Mouse (Mus musculus): Measurements from ENCODE around the gene Fau. TPM values are rescaled to one million over a fixed set of nuclear protein-coding genes. Genes with fewer than 3 reads are reported as not detected.

Gene Fau
- polyA plus RNA-seq, 1 experiment from 2014 or later: 749 TPM

DNA sequence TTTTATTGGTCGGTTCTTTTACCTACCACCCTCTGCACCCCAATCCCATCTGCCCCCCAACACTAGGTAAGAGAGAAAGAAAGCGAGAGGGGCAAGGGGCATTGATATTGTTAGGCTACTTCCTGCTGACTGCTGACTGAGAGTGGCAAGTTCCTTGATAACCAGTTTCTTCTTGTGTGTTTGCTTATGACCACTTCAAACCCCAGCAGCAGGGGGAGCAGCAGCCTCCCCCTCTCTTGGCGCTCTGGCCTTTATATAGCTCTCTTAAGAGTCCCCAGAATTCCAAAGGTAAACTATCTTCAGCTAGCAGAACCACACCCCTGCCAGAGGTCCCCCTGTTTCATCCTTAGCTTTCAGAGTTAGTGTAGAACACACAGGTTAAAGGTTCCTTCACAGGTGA lies 37.4 kb upstream of the Fau start:
- Histone ChIP-seq H3K4me1 (replicated peaks; ENCODE audit: control insufficient read depth, insufficient read depth, low read length) (peaks cover 3% of the 10 kb centered on the region; the same call in 1 of the 2 replicates), H3K27ac (ENCODE audit: low read depth, low read length) (no peak overlapping the region), H3K27me3 (ENCODE audit: control insufficient read depth, insufficient read depth, low read length) (peaks cover 11% of the 10 kb centered on the region), H3K4me3 (ENCODE audit: low read depth, low read length) (no peak overlapping the region), H3K9me3 (ENCODE audit: control insufficient read depth, low read length) (no peaks in the 10 kb centered on the region), H3K4me2 (replicated peaks; ENCODE audit: low read depth, low read length) (no peak overlapping the region), H3K36me3 (ENCODE audit: control insufficient read depth, insufficient read depth, low read length) (no peaks in the 10 kb centered on the region), H3K9ac (ENCODE audit: low read depth, low read length) (no peak overlapping the region)
- ATAC-seq (ENCODE audit: low FRiP score): no peak
- 67% methylated on average over 3 of the region's 3 CpGs for WGBS
- DNase-seq (ENCODE audit: low spot score): no peak

DNA sequence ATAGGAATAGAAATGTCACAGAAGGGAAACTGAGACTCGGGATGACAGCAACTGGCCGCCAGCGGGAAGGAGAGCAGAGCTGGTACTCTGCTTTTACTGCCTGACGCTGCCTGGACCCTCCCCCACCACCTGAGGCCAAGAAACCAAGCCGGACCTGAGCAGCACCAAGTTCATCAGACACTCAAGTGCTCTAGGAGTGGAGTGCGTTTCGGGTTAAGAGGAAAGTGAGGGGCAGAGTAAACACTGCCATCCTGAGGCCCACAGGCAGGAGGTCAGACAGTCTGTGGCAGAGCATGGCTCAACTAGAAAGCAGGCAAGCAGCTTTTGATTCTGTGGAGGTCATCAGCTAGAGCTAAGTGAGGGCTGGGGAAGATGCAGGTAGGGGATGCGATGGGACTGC lies 34.6 kb upstream of the Fau start:
- DNase-seq (ENCODE audit: low spot score): no peak
- ATAC-seq (ENCODE audit: low FRiP score): no peak
- H3K4me2 ChIP-seq (replicated peaks; ENCODE audit: low read depth, low read length): no peak overlapping the region

DNA sequence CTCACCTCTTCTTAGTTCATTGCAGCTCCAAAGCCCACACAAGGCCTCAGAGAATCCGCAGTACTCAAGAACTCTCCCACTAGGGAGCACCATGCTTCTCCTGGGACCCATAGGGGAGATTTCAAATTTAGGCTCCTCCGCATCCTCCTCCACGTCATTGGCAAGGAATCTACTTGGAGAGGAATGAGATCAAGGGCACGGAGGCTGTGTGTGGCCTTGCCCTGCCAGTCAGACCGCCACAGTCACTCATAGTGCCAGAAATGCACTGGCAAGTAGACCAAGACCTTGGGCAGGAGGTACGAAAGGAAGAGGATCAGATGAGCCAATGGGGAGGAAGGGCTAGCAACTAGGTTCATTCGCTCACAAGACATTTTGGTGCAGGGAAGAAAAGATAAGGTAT lies 33.7 kb upstream of the Fau start:
- Histone ChIP-seq H3K9me3 (ENCODE audit: control insufficient read depth, low read length) (no peaks in the 10 kb centered on the region), H3K36me3 (ENCODE audit: control insufficient read depth, insufficient read depth, low read length) (no peaks in the 10 kb centered on the region), H3K4me1 (replicated peaks; ENCODE audit: control insufficient read depth, insufficient read depth, low read length) (no peaks in the 10 kb centered on the region), H3K4me3 (ENCODE audit: low read depth, low read length) (no peak overlapping the region), H3K9ac (ENCODE audit: low read depth, low read length) (no peak overlapping the region), H3K27ac (ENCODE audit: low read depth, low read length) (no peak overlapping the region), H3K27me3 (ENCODE audit: control insufficient read depth, insufficient read depth, low read length) (no peaks in the 10 kb centered on the region), H3K4me2 (replicated peaks; ENCODE audit: low read depth, low read length) (no peak overlapping the region)
- WGBS: 86% methylated on average over 7 of the region's 7 CpGs
- ATAC-seq (ENCODE audit: low FRiP score) (no peak), DNase-seq (ENCODE audit: low spot score) (no peak)

More for the DNA sequence above, 34.6 kb upstream of the Fau start:
- Histone ChIP-seq H3K9me3 (ENCODE audit: control insufficient read depth, low read length) (no peaks in the 10 kb centered on the region), H3K27ac (ENCODE audit: low read depth, low read length) (no peak overlapping the region), H3K36me3 (ENCODE audit: control insufficient read depth, insufficient read depth, low read length) (no peaks in the 10 kb centered on the region), H3K4me3 (ENCODE audit: low read depth, low read length) (no peak overlapping the region), H3K4me1 (replicated peaks; ENCODE audit: control insufficient read depth, insufficient read depth, low read length) (no peaks in the 10 kb centered on the region), H3K9ac (ENCODE audit: low read depth, low read length) (no peak overlapping the region), H3K27me3 (ENCODE audit: control insufficient read depth, insufficient read depth, low read length) (no peaks in the 10 kb centered on the region)
- WGBS: 68% methylated on average over 8 of the region's 8 CpGs

DNA sequence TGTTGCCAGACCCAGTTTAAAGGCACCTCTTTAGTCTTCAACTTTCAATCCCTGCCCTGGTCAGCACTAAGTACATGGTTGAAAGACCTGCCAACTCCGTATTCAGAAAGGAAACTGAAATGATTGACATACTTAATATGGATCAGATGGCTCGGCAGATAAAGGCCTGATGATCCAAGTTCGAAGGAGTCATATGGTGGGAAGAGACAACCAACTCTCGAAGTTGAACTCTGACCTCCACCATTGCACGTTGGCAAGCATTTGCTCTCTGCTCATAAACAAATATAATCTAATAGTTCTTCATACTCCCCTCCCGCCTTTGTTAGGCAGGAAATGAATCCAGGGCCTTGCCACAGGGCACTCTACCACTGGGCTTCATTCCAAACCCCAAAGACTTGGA lies 28.7 kb upstream of the Fau start:
- no peaks in the 10 kb centered on the region for H3K9me3 ChIP-seq (ENCODE audit: control insufficient read depth, low read length)
- 91% methylated on average over 6 of the region's 6 CpGs for WGBS

DNA sequence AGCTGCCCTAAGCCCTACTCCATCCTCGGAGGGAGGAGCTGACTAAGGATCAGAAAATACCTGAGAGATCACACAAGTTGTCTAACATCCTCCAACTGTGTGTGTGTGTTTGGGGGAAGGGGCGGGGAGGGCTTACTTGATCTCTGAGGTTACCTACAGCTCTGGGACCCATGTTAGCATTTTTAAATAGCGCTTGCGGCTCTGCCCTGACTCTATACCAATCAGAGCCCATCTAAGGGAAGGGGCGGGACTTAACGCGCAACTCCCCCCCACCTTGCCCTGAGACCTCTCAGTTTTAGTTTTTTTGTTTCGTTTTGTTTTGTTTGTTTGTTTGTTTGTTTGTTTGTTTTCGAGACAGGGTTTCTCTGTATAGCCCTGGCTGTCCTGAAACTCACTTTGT lies 28.2 kb upstream of the Fau start:
- Histone ChIP-seq H3K4me3 (ENCODE audit: low read depth, low read length) (no peak overlapping the region), H3K27me3 (ENCODE audit: control insufficient read depth, insufficient read depth, low read length) (no peaks in the 10 kb centered on the region), H3K36me3 (ENCODE audit: control insufficient read depth, insufficient read depth, low read length) (no peaks in the 10 kb centered on the region), H3K9me3 (ENCODE audit: control insufficient read depth, low read length) (no peaks in the 10 kb centered on the region), H3K4me1 (replicated peaks; ENCODE audit: control insufficient read depth, insufficient read depth, low read length) (no peaks in the 10 kb centered on the region), H3K4me2 (replicated peaks; ENCODE audit: low read depth, low read length) (no peak overlapping the region), H3K27ac (ENCODE audit: low read depth, low read length) (no peak overlapping the region), H3K9ac (ENCODE audit: low read depth, low read length) (no peak overlapping the region)
- ATAC-seq (ENCODE audit: low FRiP score) (no peak), DNase-seq (ENCODE audit: low spot score) (no peak)
- 76% methylated on average over 9 of the region's 9 CpGs for WGBS

More for the DNA sequence above, 28.7 kb upstream of the Fau start:
- ATAC-seq (ENCODE audit: low FRiP score): no peak
- H3K4me3 ChIP-seq (ENCODE audit: low read depth, low read length): no peak overlapping the region
- H3K36me3 ChIP-seq (ENCODE audit: control insufficient read depth, insufficient read depth, low read length): no peaks in the 10 kb centered on the region
- H3K27ac ChIP-seq (ENCODE audit: low read depth, low read length): no peak overlapping the region
- H3K4me1 ChIP-seq (replicated peaks; ENCODE audit: control insufficient read depth, insufficient read depth, low read length): no peaks in the 10 kb centered on the region
- H3K4me2 ChIP-seq (replicated peaks; ENCODE audit: low read depth, low read length): no peak overlapping the region
- no peak for DNase-seq (ENCODE audit: low spot score)
- no peaks in the 10 kb centered on the region for H3K27me3 ChIP-seq (ENCODE audit: control insufficient read depth, insufficient read depth, low read length)
- no peak overlapping the region for H3K9ac ChIP-seq (ENCODE audit: low read depth, low read length)

DNA sequence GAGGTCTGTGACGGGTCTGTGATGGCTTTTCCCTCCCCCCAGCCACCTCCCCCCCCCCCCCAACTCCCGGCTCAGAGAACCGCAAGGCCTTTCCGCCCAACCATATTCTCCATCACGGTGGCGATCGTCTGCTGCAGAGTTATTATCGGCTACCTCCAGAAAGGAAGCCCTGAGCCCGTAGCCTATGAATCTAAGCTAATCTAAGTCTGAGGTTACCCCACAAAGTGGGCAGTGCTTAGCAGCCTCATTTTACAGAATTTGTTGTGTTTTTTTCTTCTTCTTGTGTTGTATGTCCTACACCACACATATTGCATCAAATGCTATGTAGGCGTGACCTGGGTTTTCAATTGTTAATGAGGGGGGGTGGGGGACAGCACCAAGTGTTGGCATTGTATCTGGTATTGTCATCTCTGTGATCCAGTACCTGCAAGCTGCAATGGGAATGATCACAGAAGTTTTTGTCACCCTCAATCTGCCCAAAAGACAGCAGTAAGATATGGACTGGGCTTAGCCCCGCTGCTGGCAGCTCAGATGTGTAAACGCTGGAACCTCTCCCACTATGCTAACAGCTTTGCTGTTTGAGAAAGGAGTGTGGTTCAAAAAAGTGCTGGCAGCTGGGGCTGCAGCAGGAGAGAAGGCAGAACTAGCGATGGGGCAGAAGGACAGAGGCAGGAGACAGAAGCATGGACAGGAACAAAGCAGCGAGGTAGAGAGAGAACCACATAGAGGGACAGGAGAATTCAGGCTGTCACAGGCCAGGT lies 26.9 kb upstream of the Fau start:
- ATAC-seq (ENCODE audit: low FRiP score) (no peak), DNase-seq (ENCODE audit: low spot score) (no peak)
- Histone ChIP-seq H3K9ac (ENCODE audit: low read depth, low read length) (no peak overlapping the region), H3K27me3 (ENCODE audit: control insufficient read depth, insufficient read depth, low read length) (no peaks in the 10 kb centered on the region), H3K27ac (ENCODE audit: low read depth, low read length) (no peak overlapping the region), H3K36me3 (ENCODE audit: control insufficient read depth, insufficient read depth, low read length) (no peaks in the 10 kb centered on the region), H3K4me1 (replicated peaks; ENCODE audit: control insufficient read depth, insufficient read depth, low read length) (no peaks in the 10 kb centered on the region), H3K9me3 (ENCODE audit: control insufficient read depth, low read length) (no peaks in the 10 kb centered on the region), H3K4me2 (replicated peaks; ENCODE audit: low read depth, low read length) (no peak overlapping the region), H3K4me3 (ENCODE audit: low read depth, low read length) (no peak overlapping the region)
- WGBS: 77% methylated on average over 14 of the region's 14 CpGs

DNA sequence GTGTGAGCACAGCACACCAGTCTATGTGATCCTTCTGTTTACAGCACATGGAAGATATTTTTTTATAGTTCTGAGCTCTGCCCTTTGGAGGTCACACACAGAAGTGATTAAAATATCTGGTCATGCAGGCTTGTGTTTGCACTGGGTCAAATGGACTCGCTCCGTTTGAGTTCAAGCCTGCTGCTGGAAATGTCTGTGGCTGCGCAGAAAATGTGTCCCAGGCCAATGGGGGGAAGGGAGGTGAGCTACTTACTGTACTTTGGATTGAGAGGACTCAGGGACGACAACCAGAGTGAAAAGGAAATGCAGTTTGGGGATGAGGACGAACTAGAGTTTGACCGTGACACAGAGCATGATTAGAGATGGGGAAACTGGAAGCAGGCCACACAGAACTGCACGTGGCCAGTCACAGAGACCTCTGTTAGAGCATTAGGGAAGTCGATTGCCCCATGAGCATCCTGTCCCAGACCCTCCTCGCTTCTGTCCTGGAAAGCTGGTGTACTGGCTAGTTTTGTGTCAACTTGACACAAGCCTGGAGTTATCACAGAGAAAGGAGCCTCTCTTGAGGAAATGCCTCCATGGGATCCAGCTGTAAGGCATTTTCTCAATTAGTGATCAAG lies 21.6 kb upstream of the Fau start:
- H3K9me3 ChIP-seq (ENCODE audit: control insufficient read depth, low read length): no peaks in the 10 kb centered on the region
- H3K36me3 ChIP-seq (ENCODE audit: control insufficient read depth, insufficient read depth, low read length): no peaks in the 10 kb centered on the region
- H3K4me3 ChIP-seq (ENCODE audit: low read depth, low read length): no peak overlapping the region
- DNase-seq (ENCODE audit: low spot score) (no peak), ATAC-seq (ENCODE audit: low FRiP score) (no peak)
- H3K9ac ChIP-seq (ENCODE audit: low read depth, low read length): no peak overlapping the region
- no peak overlapping the region for H3K4me2 ChIP-seq (replicated peaks; ENCODE audit: low read depth, low read length)
- H3K27me3 ChIP-seq (ENCODE audit: control insufficient read depth, insufficient read depth, low read length): no peaks in the 10 kb centered on the region
- 79% methylated on average over 9 of the region's 9 CpGs for WGBS
- no peak overlapping the region for H3K27ac ChIP-seq (ENCODE audit: low read depth, low read length)
- no peaks in the 10 kb centered on the region for H3K4me1 ChIP-seq (replicated peaks; ENCODE audit: control insufficient read depth, insufficient read depth, low read length)

DNA sequence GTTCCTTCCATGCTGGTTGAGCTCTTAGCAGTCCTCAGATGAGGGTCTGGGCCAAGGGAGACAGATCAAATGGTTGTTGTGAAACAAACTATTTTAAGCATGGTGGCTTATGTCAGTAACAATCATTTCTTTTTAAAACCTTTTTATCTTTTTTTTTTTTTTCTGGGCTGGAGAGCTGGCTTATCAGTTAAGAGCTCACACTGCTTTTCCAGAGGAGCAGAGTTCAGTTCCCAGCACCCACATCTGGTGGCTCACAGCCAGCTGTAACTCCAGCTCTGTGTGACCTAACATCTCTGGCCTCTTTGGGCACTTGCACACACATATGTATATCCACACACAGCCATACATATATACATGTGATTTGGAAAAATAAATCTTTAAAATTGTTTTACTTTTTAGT lies 19.9 kb upstream of the Fau start:
- H3K27ac ChIP-seq (ENCODE audit: low read depth, low read length): no peak overlapping the region
- ATAC-seq (ENCODE audit: low FRiP score) (no peak), DNase-seq (ENCODE audit: low spot score) (no peak)
- no peaks in the 10 kb centered on the region for H3K9me3 ChIP-seq (ENCODE audit: control insufficient read depth, low read length)
- H3K36me3 ChIP-seq (ENCODE audit: control insufficient read depth, insufficient read depth, low read length): no peaks in the 10 kb centered on the region
- H3K4me2 ChIP-seq (replicated peaks; ENCODE audit: low read depth, low read length): no peak overlapping the region
- no peaks in the 10 kb centered on the region for H3K4me1 ChIP-seq (replicated peaks; ENCODE audit: control insufficient read depth, insufficient read depth, low read length)
- no peak overlapping the region for H3K4me3 ChIP-seq (ENCODE audit: low read depth, low read length)
- H3K9ac ChIP-seq (ENCODE audit: low read depth, low read length): no peak overlapping the region
- no peaks in the 10 kb centered on the region for H3K27me3 ChIP-seq (ENCODE audit: control insufficient read depth, insufficient read depth, low read length)

DNA sequence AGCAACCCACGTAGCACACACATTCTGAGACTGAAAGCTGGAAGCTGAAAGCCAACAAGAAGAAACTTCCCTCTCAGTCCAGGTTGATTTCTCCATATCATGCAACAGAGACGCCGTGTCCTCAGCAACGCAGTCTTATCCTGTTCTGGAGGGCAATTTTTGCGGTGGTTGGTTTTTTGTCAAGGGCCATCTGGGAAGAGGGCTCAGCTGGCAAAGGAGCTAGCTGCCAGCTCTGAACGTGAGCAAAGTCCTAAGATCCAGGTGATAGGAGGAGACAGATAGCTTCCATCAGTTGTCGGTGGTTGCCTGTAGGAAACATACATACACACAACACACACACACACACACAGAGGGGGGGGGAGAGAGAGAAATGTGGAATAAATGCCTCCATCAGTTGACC lies 19.3 kb upstream of the Fau start:
- ATAC-seq (ENCODE audit: low FRiP score): no peak
- H3K9ac ChIP-seq (ENCODE audit: low read depth, low read length): no peak overlapping the region
- H3K36me3 ChIP-seq (ENCODE audit: control insufficient read depth, insufficient read depth, low read length): no peaks in the 10 kb centered on the region
- no peak for DNase-seq (ENCODE audit: low spot score)
- WGBS: 88% methylated on average over 7 of the region's 7 CpGs
- H3K9me3 ChIP-seq (ENCODE audit: control insufficient read depth, low read length): no peaks in the 10 kb centered on the region
- no peaks in the 10 kb centered on the region for H3K4me1 ChIP-seq (replicated peaks; ENCODE audit: control insufficient read depth, insufficient read depth, low read length)
- no peak overlapping the region for H3K27ac ChIP-seq (ENCODE audit: low read depth, low read length)
- no peak overlapping the region for H3K4me3 ChIP-seq (ENCODE audit: low read depth, low read length)
- no peak overlapping the region for H3K4me2 ChIP-seq (replicated peaks; ENCODE audit: low read depth, low read length)
- H3K27me3 ChIP-seq (ENCODE audit: control insufficient read depth, insufficient read depth, low read length): no peaks in the 10 kb centered on the region
